Mouse (Mus musculus) liver, adult 2 months (tissue): Measurements from ENCODE around the gene Ephb2. TPM values are rescaled to one million over a fixed set of nuclear protein-coding genes. Genes with fewer than 3 reads are reported as not detected.

Experiments
- DNase-seq: peaks from one replicate; pipeline ENCODE4 v3.0.0-alpha.2; 2011; ENCODE audit warnings: low read depth, low spot score; ENCODE audit errors: extremely low read depth
- H3K27ac ChIP-seq: fragments of 200-500 bp; replicated peaks from 2 replicates; pipeline ENCODE4 v1.5.1; 2012; ENCODE audit warnings: low read depth, mild to moderate bottlenecking, control low read depth, inconsistent platforms, low read length; ENCODE audit not compliant: insufficient read depth
- H3K27me3 ChIP-seq: fragments of 200-500 bp; 2 replicates; pipeline ENCODE4 v1.6.1; 2012; ENCODE audit warnings: mild to moderate bottlenecking, moderate library complexity, low read length, inconsistent platforms; ENCODE audit not compliant: control insufficient read depth, insufficient read depth
- H3K36me3 ChIP-seq: fragments of 200-500 bp; 2 replicates; pipeline ENCODE4 v1.6.1; 2012; ENCODE audit warnings: low read length, inconsistent platforms; ENCODE audit not compliant: control insufficient read depth, insufficient read depth
- H3K4me1 ChIP-seq: fragments of 200-500 bp; 2 replicates; pipeline ENCODE4 v1.6.1; 2011; ENCODE audit warnings: low read length; ENCODE audit not compliant: control insufficient read depth, insufficient read depth
- H3K4me3 ChIP-seq: fragments of 200-500 bp; 2 replicates; pipeline ENCODE4 v1.5.1; 2011; ENCODE audit warnings: low read depth, mild to moderate bottlenecking, control low read depth, low read length, moderate library complexity; ENCODE audit not compliant: insufficient read depth
- H3K79me2 ChIP-seq: fragments of 200-500 bp; 2 replicates; pipeline ENCODE4 v1.6.1; 2012; ENCODE audit warnings: inconsistent platforms, mild to moderate bottlenecking, low read length, moderate library complexity; ENCODE audit not compliant: control insufficient read depth, insufficient read depth
- H3K9ac ChIP-seq: fragments of 200-500 bp; 2 replicates; pipeline ENCODE4 v1.6.1; 2012; ENCODE audit warnings: low read depth, mild to moderate bottlenecking, control low read depth, inconsistent platforms, low read length
- CTCF ChIP-seq: fragments of 200-500 bp; IDR thresholded peaks from 2 replicates; pipeline ENCODE4 v1.5.1; 2011; ENCODE audit warnings: low read depth, low read length, control low read depth
- POLR2A ChIP-seq: fragments of 200-500 bp; IDR thresholded peaks from 2 replicates; pipeline ENCODE4 v1.6.1; 2011; ENCODE audit warnings: low read length, control low read depth; ENCODE audit not compliant: insufficient read depth; ENCODE audit errors: extremely low read depth
- WGBS: fragments of 180-500 bp; shearing (Covaris S2); methylation state at CpG from one replicate; pipeline ENCODE4 v1.1.7; 2018; 5-methylcytosine and 5-hydroxymethylcytosine counted together
- polyA plus RNA-seq: library from polyadenylated mRNA; depleted of rRNA; stranded (reverse); fragments of >200 nt; gene quantifications from 2 replicates; pipeline ENCODE4 v1.2.3, GENCODE M21; 2012
- total RNA-seq: library from RNA; depleted of rRNA; stranded (reverse); fragments of >200 nt; gene quantifications from 2 replicates; pipeline ENCODE4 v1.2.3, GENCODE M21; 2014

The Ephb2 gene
- total and polyA plus RNA-seq, 2 experiments: 0.18 to 0.37 TPM

DNA sequence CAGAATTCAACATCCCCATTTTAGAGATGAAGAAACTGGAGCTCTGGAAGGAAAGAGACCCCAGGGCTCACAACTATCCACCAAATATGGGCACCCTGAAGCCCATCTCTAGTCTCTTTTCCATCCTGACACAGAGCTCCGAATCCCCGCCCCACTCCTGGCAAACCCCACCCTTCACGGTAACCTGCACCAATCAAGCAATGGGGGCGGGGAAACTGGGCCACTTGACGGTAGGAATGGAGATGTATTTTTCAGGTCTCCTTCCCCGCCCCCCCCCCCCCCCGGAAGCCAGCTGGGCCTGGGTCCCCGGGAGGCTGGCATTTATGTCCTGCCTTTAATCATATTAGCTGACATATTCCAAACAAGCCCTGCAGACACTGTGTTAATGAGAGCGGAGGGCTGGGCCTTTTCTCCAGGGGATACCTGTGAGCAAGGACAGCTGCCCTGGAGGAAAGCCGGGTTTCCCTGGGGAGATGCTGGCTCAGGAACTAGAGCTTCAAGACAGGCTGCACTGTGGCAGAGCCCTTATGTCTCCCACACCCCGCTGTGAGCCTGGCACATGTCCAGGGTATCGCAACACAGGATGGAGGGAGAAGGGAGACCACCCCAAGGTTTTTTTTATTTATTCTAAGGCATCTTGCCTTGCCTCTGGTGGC lies 32.0 kb upstream of the Ephb2 start:
- Histone ChIP-seq H3K27me3 (0 out of 2 replicates have a peak, but pooled peaks cover 3% of the 10 kb centered on the region), H3K4me1 (no peaks in the 10 kb centered on the region), H3K9ac (no peak overlapping the region), H3K36me3 (no peaks in the 10 kb centered on the region), H3K4me3 (no peak overlapping the region), H3K79me2 (no peaks in the 10 kb centered on the region), H3K27ac (no peak overlapping the region)
- TF ChIP-seq POLR2A: no peak
- TF ChIP-seq CTCF: no peak
- 24% methylated on average over 12 of the region's 12 CpGs for WGBS
- DNase-seq: no peak

DNA sequence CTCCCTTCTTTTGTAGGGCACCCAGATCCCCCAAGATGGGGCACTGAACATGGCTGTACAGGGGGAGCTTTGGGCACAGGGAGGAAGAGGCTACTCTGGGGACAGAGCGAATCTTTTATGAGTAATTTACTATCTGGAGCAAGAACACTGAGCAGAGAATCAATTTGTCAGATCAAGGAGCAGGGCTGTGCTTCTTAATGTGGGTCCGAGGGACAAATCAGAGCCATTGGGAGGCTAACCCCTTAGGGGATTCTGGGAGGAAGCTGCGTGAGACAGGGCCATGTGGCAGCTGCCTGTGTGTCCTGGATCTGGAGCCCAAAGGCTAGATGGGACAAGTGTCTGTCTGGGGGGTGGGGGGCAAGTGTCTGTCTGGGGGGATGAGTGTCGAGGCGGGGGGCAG lies 29.7 kb upstream of the Ephb2 start:
- Histone ChIP-seq H3K27me3 (peaks cover 3% of the 10 kb centered on the region; the same call in 1 of the 2 replicates), H3K79me2 (no peaks in the 10 kb centered on the region), H3K27ac (no peak overlapping the region), H3K9ac (no peak overlapping the region), H3K4me1 (no peaks in the 10 kb centered on the region), H3K4me3 (no peak overlapping the region), H3K36me3 (no peaks in the 10 kb centered on the region)
- 83% methylated on average over 5 of the region's 5 CpGs for WGBS
- no peak for DNase-seq
- TF ChIP-seq POLR2A: no peak
- TF ChIP-seq CTCF: no peak

DNA sequence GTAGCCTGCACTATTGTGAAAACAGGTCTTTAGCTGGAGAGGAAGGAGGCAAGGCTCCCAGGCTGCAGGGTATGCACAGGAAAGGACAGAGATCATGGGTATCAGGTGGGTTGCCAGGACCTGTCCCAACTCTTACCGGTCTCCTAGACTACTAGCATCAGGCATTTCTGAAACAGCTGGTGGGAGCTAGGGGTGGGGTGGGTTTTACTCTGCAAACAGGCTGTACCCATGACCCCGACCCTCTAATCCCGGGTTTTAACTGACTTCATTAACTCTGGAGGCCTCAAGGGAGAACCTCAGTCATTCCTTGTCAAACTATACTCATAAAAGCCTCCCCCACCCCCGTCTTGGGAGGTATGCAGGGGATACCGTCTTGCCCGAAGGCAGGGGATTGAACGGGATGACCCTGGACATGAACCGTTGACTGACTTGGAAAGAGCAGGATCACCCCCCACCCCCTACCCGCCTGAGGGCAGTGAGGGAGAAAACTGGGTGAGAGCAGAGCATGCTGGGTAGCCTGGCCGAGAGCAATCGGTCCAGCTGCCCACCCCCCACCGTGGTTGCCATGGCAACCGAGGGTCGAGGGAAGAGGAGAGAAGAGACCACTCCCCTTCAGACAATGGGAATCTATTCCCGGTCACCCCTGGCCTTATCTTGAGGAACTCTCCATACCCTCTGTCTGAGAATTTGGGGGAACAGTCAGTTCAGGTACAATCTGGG lies 29.1 kb upstream of the Ephb2 start:
- Histone ChIP-seq H3K27me3 (peaks cover 3% of the 10 kb centered on the region; the same call in 1 of the 2 replicates), H3K36me3 (no peaks in the 10 kb centered on the region), H3K4me1 (no peaks in the 10 kb centered on the region), H3K4me3 (no peak overlapping the region), H3K9ac (no peak overlapping the region), H3K27ac (no peak overlapping the region), H3K79me2 (no peaks in the 10 kb centered on the region)
- WGBS: 25% methylated on average over 15 of the region's 15 CpGs
- no peak for DNase-seq
- TF ChIP-seq POLR2A: no peak
- TF ChIP-seq CTCF: no peak

DNA sequence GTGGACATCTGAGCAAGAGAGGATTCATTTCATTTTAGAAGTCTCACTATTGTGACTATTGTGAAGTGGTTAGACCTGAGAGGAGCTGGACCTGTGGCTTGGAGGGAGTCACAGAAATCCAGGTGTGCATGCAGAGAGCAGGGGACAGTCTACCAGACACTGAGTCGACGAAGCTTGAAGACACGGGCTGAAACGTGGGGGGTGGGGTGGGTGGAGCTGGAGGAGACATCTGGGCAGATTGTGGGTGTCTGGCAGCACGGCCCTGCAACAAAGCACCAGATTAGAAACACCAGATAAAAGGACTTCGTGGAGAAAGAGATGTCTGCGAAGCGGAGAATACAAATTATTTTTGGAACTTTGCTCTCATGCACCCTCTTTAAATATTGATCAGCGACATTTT lies 27.7 kb upstream of the Ephb2 start:
- H3K36me3 ChIP-seq: no peaks in the 10 kb centered on the region
- H3K27ac ChIP-seq: no peak overlapping the region
- no peaks in the 10 kb centered on the region for H3K79me2 ChIP-seq
- H3K4me1 ChIP-seq: no peaks in the 10 kb centered on the region
- H3K27me3 ChIP-seq: no peaks in the 10 kb centered on the region; the same call in 1 of the 2 replicates
- no peak overlapping the region for H3K9ac ChIP-seq
- H3K4me3 ChIP-seq: no peak overlapping the region
- DNase-seq: no peak
- WGBS: 57% methylated on average over 9 of the region's 9 CpGs
- TF ChIP-seq POLR2A (no peak), CTCF (no peak)

GRCm38 (mm10) chr4:136862411-136862810 lies 26.6 kb upstream of the Ephb2 start:
- H3K27me3 ChIP-seq: no peaks in the 10 kb centered on the region; the same call in 1 of the 2 replicates
- H3K36me3 ChIP-seq: no peaks in the 10 kb centered on the region
- no peaks in the 10 kb centered on the region for H3K79me2 ChIP-seq
- no peak overlapping the region for H3K9ac ChIP-seq
- 71% methylated on average over 2 of the region's 2 CpGs for WGBS
- TF ChIP-seq CTCF (no peak), POLR2A (no peak)
- DNase-seq: no peak
- no peak overlapping the region for H3K4me3 ChIP-seq
- H3K4me1 ChIP-seq: no peaks in the 10 kb centered on the region
- H3K27ac ChIP-seq: no peak overlapping the region

DNA sequence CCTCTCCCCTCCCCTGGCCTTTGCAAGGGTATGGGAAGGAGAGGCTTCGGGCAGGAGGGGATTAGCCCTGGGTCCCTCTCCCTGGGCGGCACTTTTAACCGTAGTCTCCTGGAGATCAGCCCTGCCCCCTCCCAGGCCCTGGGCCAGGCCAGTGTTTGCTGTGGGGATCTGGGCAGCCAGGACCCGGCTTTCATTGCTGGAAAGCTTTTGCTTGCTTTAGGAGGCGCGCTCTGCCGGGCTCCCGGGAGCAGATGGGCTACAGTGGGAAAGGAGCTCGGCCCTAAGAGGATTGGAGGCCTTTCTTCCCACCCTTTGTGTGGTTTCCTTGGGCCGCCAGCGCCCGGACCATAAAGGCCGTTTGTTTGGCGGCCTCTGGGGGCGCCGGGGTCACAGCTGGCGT lies 26.0 kb upstream of the Ephb2 start:
- Histone ChIP-seq H3K9ac (no peak overlapping the region), H3K4me1 (no peaks in the 10 kb centered on the region), H3K4me3 (no peak overlapping the region), H3K27ac (no peak overlapping the region), H3K36me3 (no peaks in the 10 kb centered on the region), H3K27me3 (no peaks in the 10 kb centered on the region; the same call in 1 of the 2 replicates), H3K79me2 (no peaks in the 10 kb centered on the region)
- no peak for DNase-seq
- TF ChIP-seq CTCF (no peak), POLR2A (no peak)
- 11% methylated on average over 17 of the region's 17 CpGs for WGBS
